Mouse (Mus musculus) hindbrain, embryonic 14.5 days (tissue): ENCODE data around the gene Ralb. TPM values are rescaled to one million over a fixed set of nuclear protein-coding genes. Genes with fewer than 3 reads are reported as not detected.

Experiments
- ATAC-seq: fragments of 200-750 bp; cut with Nextera tagmentation; 2 replicates; pipeline ENCODE4 v1.8.0; 2017; ENCODE audit warnings: moderate number of reproducible peaks, mild to moderate bottlenecking, moderate TSS enrichment, moderate library complexity; ENCODE audit not compliant: low FRiP score
- DNase-seq: peaks from one replicate; pipeline ENCODE4 v3.0.0-alpha.2; 2015; ENCODE audit warnings: low spot score
- H3K27ac ChIP-seq: fragments of 300-500 bp; sonication (generic); 2 replicates; pipeline ENCODE4 v1.5.1; 2014; ENCODE audit warnings: mild to moderate bottlenecking, moderate library complexity
- H3K27me3 ChIP-seq: fragments of 300-500 bp; sonication (generic); 2 replicates; pipeline ENCODE4 v1.6.1; 2014; ENCODE audit warnings: mild to moderate bottlenecking, low read length, mixed read lengths; ENCODE audit not compliant: control insufficient read depth, insufficient read depth
- H3K36me3 ChIP-seq: fragments of 300-500 bp; sonication (generic); replicated peaks from 2 replicates; pipeline ENCODE4 v1.6.1; 2014; ENCODE audit not compliant: control insufficient read depth, insufficient read depth
- H3K4me1 ChIP-seq: fragments of 300-500 bp; sonication (generic); replicated peaks from 2 replicates; pipeline ENCODE4 v1.6.1; 2014; ENCODE audit warnings: antibody characterized with exemption, low read length, mixed read lengths; ENCODE audit not compliant: control insufficient read depth, insufficient read depth
- H3K4me2 ChIP-seq: fragments of 300-500 bp; sonication (generic); replicated peaks from 2 replicates; pipeline ENCODE4 v1.6.1; 2014; ENCODE audit warnings: mild to moderate bottlenecking, moderate library complexity
- H3K4me3 ChIP-seq: fragments of 300-500 bp; sonication (generic); replicated peaks from 2 replicates; pipeline ENCODE4 v1.5.1; 2014; ENCODE audit warnings: mild to moderate bottlenecking, low read length
- H3K9ac ChIP-seq: fragments of 300-500 bp; sonication (generic); 2 replicates; pipeline ENCODE4 v1.6.1; 2014
- H3K9me3 ChIP-seq: fragments of 300-500 bp; sonication (generic); 2 replicates; pipeline ENCODE4 v1.6.1; 2016; ENCODE audit warnings: low read length; ENCODE audit not compliant: control insufficient read depth
- WGBS: fragments of 180-500 bp; shearing (Covaris S2); extraction: QIAGEN DNeasy Blood & Tissue Kit; methylation state at CpG from one replicate; pipeline ENCODE4 v1.1.7; 2014; 5-methylcytosine and 5-hydroxymethylcytosine counted together
- polyA plus RNA-seq: library from polyadenylated mRNA; unstranded; fragments of >200 nt; fragmentation: Nextera tagmentation; extraction: Ambion mirVana; gene quantifications from 2 replicates; pipeline ENCODE4 v1.2.1, GENCODE M21; 2014

Gene Ralb
- polyA plus RNA-seq, 1 experiment from 2014 or later: 57.5 TPM

- H3K9ac ChIP-seq: no peak overlapping the region
- H3K27me3 ChIP-seq: no peaks in the 10 kb centered on the region
- DNase-seq: no peak
- H3K4me3 ChIP-seq: no peak overlapping the region
- no peak overlapping the region for H3K27ac ChIP-seq
- peaks cover 34% of the 10 kb centered on the region for H3K36me3 ChIP-seq
- no peak for ATAC-seq
- no peak overlapping the region for H3K4me2 ChIP-seq
- H3K4me1 ChIP-seq: peaks cover 8% of the 10 kb centered on the region; the same call in 1 of the 2 replicates
- 94% methylated on average over 7 of the region's 7 CpGs for WGBS
- H3K9me3 ChIP-seq: no peaks in the 10 kb centered on the region
Measured at GRCm38 (mm10) chr1:119474671-119475070, 29.9 kb downstream of the Ralb start.

GRCm38 (mm10) chr1:119472648-119473047, 31.9 kb downstream of the Ralb start:
- no peaks in the 10 kb centered on the region for H3K9me3 ChIP-seq
- no peaks in the 10 kb centered on the region for H3K27me3 ChIP-seq
- H3K4me3 ChIP-seq: no peak overlapping the region
- H3K4me1 ChIP-seq: peaks cover 8% of the 10 kb centered on the region; the same call in 1 of the 2 replicates
- H3K36me3 ChIP-seq: peaks cover 37% of the 10 kb centered on the region
- 48% methylated on average over 11 of the region's 11 CpGs for whole genome bisulfite sequencing
- DNase-seq (no peak), ATAC-seq (no peak)
- H3K27ac ChIP-seq: no peak overlapping the region
- no peak overlapping the region for H3K9ac ChIP-seq
- H3K4me2 ChIP-seq: no peak overlapping the region

GRCm38 (mm10) chr1:119471793-119472396, 32.7 kb downstream of the Ralb start:
- Histone ChIP-seq H3K27me3 (no peaks in the 10 kb centered on the region), H3K9me3 (no peaks in the 10 kb centered on the region), H3K27ac (no peak overlapping the region), H3K4me3 (no peak overlapping the region), H3K36me3 (peaks cover 33% of the 10 kb centered on the region), H3K9ac (0 out of 2 replicates have a peak overlapping the region, but pooled peaks have one; percentile 0), H3K4me1 (peaks cover 8% of the 10 kb centered on the region; the same call in 1 of the 2 replicates), H3K4me2 (no peak overlapping the region)
- DNase-seq (no peak), ATAC-seq (no peak)
- 55% methylated on average over 14 of the region's 14 CpGs for WGBS

- no peaks in the 10 kb centered on the region for H3K27me3 ChIP-seq
- DNase-seq (no peak), ATAC-seq (no peak)
- no peaks in the 10 kb centered on the region for H3K9me3 ChIP-seq
- H3K9ac ChIP-seq: no peak overlapping the region
- H3K36me3 ChIP-seq: no peaks in the 10 kb centered on the region
- 43% methylated on average over 2 of the region's 2 CpGs for WGBS
- H3K4me1 ChIP-seq: no peaks in the 10 kb centered on the region
- no peak overlapping the region for H3K27ac ChIP-seq
- no peak overlapping the region for H3K4me3 ChIP-seq
- H3K4me2 ChIP-seq: no peak overlapping the region
Measured at GRCm38 (mm10) chr1:119463386-119463785, 41.2 kb downstream of the Ralb start.

- Histone ChIP-seq H3K4me2 (no peak overlapping the region), H3K27me3 (no peaks in the 10 kb centered on the region), H3K4me1 (no peaks in the 10 kb centered on the region; the same call in 1 of the 2 replicates), H3K36me3 (no peaks in the 10 kb centered on the region), H3K9me3 (no peaks in the 10 kb centered on the region), H3K27ac (no peak overlapping the region), H3K4me3 (no peak overlapping the region), H3K9ac (no peak overlapping the region)
- DNase-seq (no peak), ATAC-seq (no peak)
- WGBS: 70% methylated on average over 2 of the region's 2 CpGs
Measured at GRCm38 (mm10) chr1:119460062-119460461, 44.5 kb downstream of the Ralb start.

- Histone ChIP-seq H3K4me1 (no peaks in the 10 kb centered on the region; the same call in 1 of the 2 replicates), H3K36me3 (no peaks in the 10 kb centered on the region), H3K27me3 (no peaks in the 10 kb centered on the region), H3K4me2 (no peak overlapping the region), H3K9me3 (no peaks in the 10 kb centered on the region), H3K9ac (no peak overlapping the region), H3K27ac (no peak overlapping the region), H3K4me3 (no peak overlapping the region)
- DNase-seq (peak; percentile 89), ATAC-seq (peak; percentile 54; the same call in 1 of the 2 replicates)
- WGBS: 16% methylated on average over 10 of the region's 10 CpGs
Measured at GRCm38 (mm10) chr1:119457993-119458605, 46.5 kb downstream of the Ralb start.

- Histone ChIP-seq H3K36me3 (no peaks in the 10 kb centered on the region), H3K4me3 (no peak overlapping the region), H3K9me3 (no peaks in the 10 kb centered on the region), H3K9ac (no peak overlapping the region), H3K27me3 (no peaks in the 10 kb centered on the region), H3K4me2 (no peak overlapping the region), H3K27ac (no peak overlapping the region), H3K4me1 (no peaks in the 10 kb centered on the region; the same call in 1 of the 2 replicates)
- no peak for DNase-seq
- no peak for ATAC-seq
- WGBS: 58% methylated on average over 5 of the region's 5 CpGs
Measured at GRCm38 (mm10) chr1:119457528-119457855, 47.1 kb downstream of the Ralb start.

GRCm38 (mm10) chr1:119456671-119457527, 47.7 kb downstream of the Ralb start:
- Histone ChIP-seq H3K9ac (no peak overlapping the region), H3K4me3 (no peak overlapping the region), H3K4me2 (no peak overlapping the region), H3K36me3 (no peaks in the 10 kb centered on the region), H3K4me1 (no peaks in the 10 kb centered on the region; the same call in 1 of the 2 replicates), H3K27me3 (no peaks in the 10 kb centered on the region), H3K27ac (no peak overlapping the region), H3K9me3 (no peaks in the 10 kb centered on the region)
- peak; percentile 29 for DNase-seq
- WGBS: 53% methylated on average over 19 of the region's 19 CpGs
- no peak for ATAC-seq

GRCm38 (mm10) chr1:119453731-119454130, 50.9 kb downstream of the Ralb start:
- WGBS: 32% methylated on average over 3 of the region's 4 CpGs
- H3K9me3 ChIP-seq: no peaks in the 10 kb centered on the region
- H3K4me3 ChIP-seq: no peak overlapping the region
- H3K4me2 ChIP-seq: no peak overlapping the region
- no peak overlapping the region for H3K9ac ChIP-seq
- no peaks in the 10 kb centered on the region for H3K27me3 ChIP-seq
- peak; percentile 51 for DNase-seq
- H3K27ac ChIP-seq: no peak overlapping the region
- H3K36me3 ChIP-seq: no peaks in the 10 kb centered on the region
- no peak for ATAC-seq
- no peaks in the 10 kb centered on the region; the same call in 1 of the 2 replicates for H3K4me1 ChIP-seq
